Mouse (Mus musculus): ENCODE results near the gene Abcd1.

Gene Abcd1

GRCm38 (mm10) chrX:73716109-73716661, at the start of gene Abcd1, which contains the start of gene Bcap31:
Abcd1 (plus strand) TSS chrX:73716597.
Bcap31 (minus strand) TSS chrX:73716175.
- peak; percentile 98 for DNase-seq (ENCODE audit: low read depth, low spot score)

GRCm38 (mm10) chrX:73672031-73672431, 44.4 kb upstream of the Abcd1 start:
- DNase-seq (ENCODE audit: low read depth, low spot score) = peak; percentile 74

GRCm38 (mm10) chrX:73672879-73673618, 43.3 kb upstream of the Abcd1 start, which contains the start of gene Slc6a8:
Slc6a8 (plus strand) TSS chrX:73673150.
- DNase-seq (ENCODE audit: low read depth, low spot score) = peak; percentile 26

GRCm38 (mm10) chrX:73673619-73673967, 42.8 kb upstream of the Abcd1 start:
- DNase-seq (ENCODE audit: low read depth, low spot score) = no peak

- no peak for DNase-seq (ENCODE audit: low read depth, low spot score)
Observed at GRCm38 (mm10) chrX:73673968-73674661, 42.3 kb upstream of the Abcd1 start.

- no peak for DNase-seq (ENCODE audit: low read depth, low spot score)
Observed at GRCm38 (mm10) chrX:73675231-73675630, 41.2 kb upstream of the Abcd1 start.

DNA sequence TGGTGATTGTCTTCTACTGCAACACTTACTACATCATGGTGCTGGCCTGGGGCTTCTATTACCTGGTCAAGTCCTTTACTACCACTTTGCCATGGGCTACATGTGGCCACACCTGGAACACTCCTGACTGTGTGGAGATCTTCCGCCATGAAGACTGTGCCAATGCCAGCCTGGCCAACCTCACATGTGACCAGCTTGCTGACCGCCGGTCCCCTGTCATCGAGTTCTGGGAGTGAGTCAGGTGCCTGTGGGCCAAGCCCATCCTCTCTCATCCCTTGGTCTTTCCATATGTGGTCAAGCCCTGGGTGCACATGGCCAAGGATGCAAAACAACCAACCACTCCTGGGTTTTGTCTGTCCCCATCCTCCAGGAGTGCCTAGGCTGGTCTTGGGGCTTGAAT, 39.7 kb upstream of the Abcd1 start:
- no peak for DNase-seq (ENCODE audit: low read depth, low spot score)

- no peak for DNase-seq (ENCODE audit: low read depth, low spot score)
Observed at GRCm38 (mm10) chrX:73684156-73684555, 32.2 kb upstream of the Abcd1 start.

- no peak for DNase-seq (ENCODE audit: low read depth, low spot score)
Observed at GRCm38 (mm10) chrX:73684978-73685377, 31.4 kb upstream of the Abcd1 start.

- no peak for DNase-seq (ENCODE audit: low read depth, low spot score)
Observed at GRCm38 (mm10) chrX:73685629-73686028, 30.8 kb upstream of the Abcd1 start.

DNA sequence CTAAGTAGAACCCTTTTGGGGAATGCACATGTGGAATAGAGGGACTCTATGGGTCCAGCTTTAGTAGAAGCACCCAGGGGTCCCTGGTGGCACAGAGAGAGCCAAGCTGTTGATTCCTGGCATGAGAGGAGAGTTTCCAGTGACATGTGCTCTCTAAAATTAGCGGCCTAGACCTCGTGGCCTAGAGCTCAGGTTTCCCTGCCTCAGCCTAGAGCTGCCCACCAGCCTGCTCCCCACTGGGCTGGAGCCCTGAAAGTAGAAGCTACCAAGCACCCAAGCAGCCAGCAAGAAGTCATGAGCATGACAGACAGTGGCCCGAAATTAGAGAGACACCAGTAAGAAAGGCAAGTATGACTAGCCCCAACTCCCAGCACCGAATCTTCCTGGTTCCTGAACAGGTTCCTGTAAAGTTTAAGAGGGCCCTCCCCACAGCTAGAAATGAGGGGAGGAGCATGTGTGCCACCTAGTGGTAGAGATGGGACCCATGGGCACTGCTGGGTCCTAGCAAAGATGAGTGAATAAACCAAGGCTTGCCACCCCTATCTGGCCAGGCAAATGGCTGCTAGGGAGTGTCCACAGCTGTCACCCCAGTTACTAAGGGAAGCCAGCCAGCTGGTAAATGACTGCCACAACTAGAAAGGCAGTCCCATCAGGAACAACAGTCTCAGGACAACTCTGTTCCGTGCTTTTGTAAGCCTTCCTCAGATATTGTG, 25.3 kb upstream of the Abcd1 start:
- peak; percentile 48 for DNase-seq (ENCODE audit: low read depth, low spot score)

- DNase-seq (ENCODE audit: low read depth, low spot score) = peak; percentile 21
Observed at GRCm38 (mm10) chrX:73700472-73700871, 15.9 kb upstream of the Abcd1 start.

- DNase-seq (ENCODE audit: low read depth, low spot score) = peak; percentile 71
Observed at GRCm38 (mm10) chrX:73715476-73716108, 805 bp upstream of the Abcd1 start.

DNA sequence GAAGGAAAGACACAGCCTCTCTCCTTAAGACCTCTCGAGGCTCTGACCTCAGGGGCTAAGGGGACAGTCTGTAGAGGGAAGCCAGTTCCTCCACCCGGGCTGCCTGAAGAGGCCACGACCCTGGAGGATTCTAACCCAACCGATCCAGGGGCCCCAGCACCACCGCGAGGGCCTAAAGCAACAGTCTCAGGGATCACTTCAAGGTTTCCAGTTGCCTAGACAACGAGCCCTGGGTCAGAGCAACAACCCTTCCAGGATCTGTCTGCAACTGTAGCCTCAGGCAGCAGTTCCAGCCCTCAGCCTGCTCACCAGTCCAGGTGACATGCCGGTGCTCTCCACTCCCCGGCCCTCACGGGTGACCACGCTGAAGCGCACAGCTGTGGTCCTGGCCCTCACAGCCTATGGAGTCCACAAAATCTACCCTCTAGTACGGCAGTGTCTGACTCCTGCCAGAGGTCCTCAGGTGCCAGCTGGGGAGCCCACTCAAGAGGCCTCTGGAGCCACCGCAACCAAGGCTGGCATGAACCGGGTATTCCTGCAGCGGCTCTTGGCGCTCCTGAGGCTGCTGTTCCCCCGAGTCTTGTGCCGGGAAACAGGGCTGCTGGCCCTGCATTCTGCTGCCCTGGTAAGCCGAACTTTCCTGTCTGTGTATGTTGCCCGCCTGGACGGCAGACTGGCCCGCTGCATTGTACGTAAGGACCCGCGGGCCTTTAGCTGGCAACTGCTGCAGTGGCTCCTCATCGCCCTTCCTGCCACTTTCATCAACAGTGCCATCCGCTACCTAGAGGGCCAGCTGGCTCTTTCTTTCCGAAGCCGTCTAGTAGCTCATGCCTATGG, 530 bp downstream of the Abcd1 start:
- peak; percentile 32 for DNase-seq (ENCODE audit: low read depth, low spot score)

- DNase-seq (ENCODE audit: low read depth, low spot score) = peak; percentile 34
Observed at GRCm38 (mm10) chrX:73717667-73718066, 1.3 kb downstream of the Abcd1 start.

GRCm38 (mm10) chrX:73718271-73718670, 1.9 kb downstream of the Abcd1 start:
- no peak for DNase-seq (ENCODE audit: low read depth, low spot score)

DNA sequence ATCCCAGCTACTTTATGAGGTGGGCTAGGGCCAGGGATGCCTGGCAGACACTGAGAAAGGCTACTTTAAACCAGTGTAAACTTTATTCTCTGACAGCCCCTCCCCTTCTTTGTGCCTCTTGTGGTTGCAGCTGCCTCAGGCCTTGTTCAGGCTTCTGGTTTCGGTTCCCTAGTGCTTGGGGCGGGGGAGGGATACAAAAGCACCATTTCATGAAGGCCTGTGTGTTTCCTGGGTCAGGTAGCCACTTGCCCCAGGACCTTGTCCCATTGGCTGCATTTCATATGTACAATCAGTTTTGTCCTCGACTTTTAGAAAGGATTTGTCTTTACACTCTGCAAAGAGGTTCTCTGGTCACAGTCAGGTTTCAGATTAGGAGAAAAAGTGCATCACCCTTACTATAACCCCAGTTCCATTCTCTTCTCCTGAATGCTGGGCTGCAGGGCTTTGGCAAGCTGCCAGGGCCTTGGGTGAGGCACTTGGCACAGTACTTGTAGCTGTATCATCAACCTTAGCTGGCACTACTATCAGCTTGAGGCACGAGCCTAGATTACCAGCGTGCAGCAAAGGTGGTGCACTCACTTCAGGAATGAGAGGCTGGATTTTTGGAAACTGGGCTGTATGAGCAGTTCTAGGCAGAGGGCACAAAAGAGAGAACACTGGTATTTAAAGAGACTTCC, 2.4 kb downstream of the Abcd1 start:
- peak; percentile 66 for DNase-seq (ENCODE audit: low read depth, low spot score)

- DNase-seq (ENCODE audit: low read depth, low spot score) = no peak
Observed at GRCm38 (mm10) chrX:73730908-73731307, 14.5 kb downstream of the Abcd1 start.

GRCm38 (mm10) chrX:73738155-73738554, 21.8 kb downstream of the Abcd1 start:
- no peak for DNase-seq (ENCODE audit: low read depth, low spot score)

- no peak for DNase-seq (ENCODE audit: low read depth, low spot score)
Observed at GRCm38 (mm10) chrX:73739151-73739550, 22.8 kb downstream of the Abcd1 start.

Data from CD4-positive helper T cell, adult 2 months (primary cell).